Mouse (Mus musculus): ENCODE data around the gene Zfp953. TPM values are rescaled to one million over a fixed set of nuclear protein-coding genes. Genes with fewer than 3 reads are reported as not detected.

The Zfp953 gene
- polyA plus RNA-seq, 1 experiment from 2014 or later, result 0.95 TPM

GRCm38 (mm10) chr13:67306718-67307117, 53.7 kb downstream of the Zfp953 start:
- Histone ChIP-seq H3K27ac (ENCODE audit: low read depth, low read length) (no peak overlapping the region), H3K27me3 (ENCODE audit: control insufficient read depth, insufficient read depth, low read length) (no peaks in the 10 kb centered on the region), H3K36me3 (ENCODE audit: control insufficient read depth, insufficient read depth, low read length) (no peaks in the 10 kb centered on the region), H3K9ac (ENCODE audit: low read length) (peak overlapping the region; percentile 72), H3K4me2 (ENCODE audit: low read depth, low read length, severe bottlenecking) (peak overlapping the region; percentile 87), H3K4me3 (ENCODE audit: low read depth, low read length) (peak overlapping the region; percentile 58), H3K9me3 (ENCODE audit: control insufficient read depth, low read length) (no peaks in the 10 kb centered on the region), H3K4me1 (replicated peaks; ENCODE audit: control insufficient read depth, insufficient read depth, low read length) (no peaks in the 10 kb centered on the region)
- no peak for DNase-seq (ENCODE audit: low spot score)
- ATAC-seq (replicated peaks; ENCODE audit: low FRiP score), result peak; percentile 56
- WGBS, result 35% methylated on average over 5 of the region's 5 CpGs

DNA sequence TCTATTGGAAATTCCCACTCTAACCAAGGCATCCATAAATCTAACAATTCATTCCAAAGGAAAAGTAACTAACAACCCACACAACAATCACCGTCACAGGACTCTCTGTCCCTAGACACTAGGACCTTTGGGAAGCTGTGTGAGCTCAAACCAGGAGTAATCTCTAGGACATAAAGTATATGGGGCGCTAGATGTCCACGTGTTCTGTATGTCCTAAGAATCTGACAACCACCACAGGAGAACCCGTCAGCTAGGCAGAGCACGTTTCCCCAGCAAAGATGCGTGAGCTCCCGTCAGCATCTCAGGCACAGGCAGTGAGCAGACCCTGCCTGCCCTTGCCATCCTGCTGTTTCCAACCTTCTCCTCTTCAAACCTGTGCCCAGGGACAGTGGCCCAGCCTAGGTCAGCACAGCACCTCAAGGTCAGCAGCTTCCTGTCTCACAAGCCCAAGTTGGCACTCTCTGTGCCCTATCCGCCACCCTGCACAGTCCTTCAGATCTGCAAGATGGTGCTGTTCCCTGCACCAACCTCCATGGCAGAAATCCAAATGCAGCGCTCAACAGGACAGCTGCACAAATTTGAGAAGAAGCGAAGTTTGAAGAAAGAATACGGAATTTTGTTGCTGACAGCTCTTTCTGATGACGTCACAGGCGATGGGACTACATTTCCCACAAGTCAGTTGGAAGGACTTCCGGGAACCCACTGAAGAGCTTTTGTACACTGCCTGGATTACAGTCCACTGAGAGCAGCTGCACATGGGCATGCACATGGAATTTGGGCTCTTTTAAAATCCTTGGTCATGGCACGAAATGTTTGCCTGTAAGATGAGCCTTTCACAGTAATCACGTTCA, 54.4 kb downstream of the Zfp953 start, which contains the start of gene Zfp457:
Gene Zfp457 (minus strand): TSS at position 664 of the 851 bp plus-strand sequence.
- peak; percentile 99 for ATAC-seq (replicated peaks; ENCODE audit: low FRiP score)
- no peaks in the 10 kb centered on the region for H3K4me1 ChIP-seq (replicated peaks; ENCODE audit: control insufficient read depth, insufficient read depth, low read length)
- H3K27ac ChIP-seq (ENCODE audit: low read depth, low read length), result no peak within 1 kb of the TSS
- H3K9me3 ChIP-seq (ENCODE audit: control insufficient read depth, low read length), result no peaks in the 10 kb centered on the region
- H3K4me2 ChIP-seq (ENCODE audit: low read depth, low read length, severe bottlenecking), result peak within 1 kb of the TSS; percentile 87
- WGBS, result 16% methylated on average over 16 of the region's 16 CpGs
- H3K27me3 ChIP-seq (ENCODE audit: control insufficient read depth, insufficient read depth, low read length), result no peaks in the 10 kb centered on the region
- peak within 1 kb of the TSS; percentile 72 for H3K9ac ChIP-seq (ENCODE audit: low read length)
- DNase-seq (ENCODE audit: low spot score), result peak; percentile 79
- no peaks in the 10 kb centered on the region for H3K36me3 ChIP-seq (ENCODE audit: control insufficient read depth, insufficient read depth, low read length)
- H3K4me3 ChIP-seq (ENCODE audit: low read depth, low read length), result peak within 1 kb of the TSS; percentile 58

Other genes starting within 250 kb of the Zfp953 start
- gene Rslcan18, start 244.3 kb downstream of the Zfp953 start, polyA plus RNA-seq (2014; fragmentation: Nextera tagmentation; extraction: Ambion mirVana), result 0.29 and 0.31 TPM in 2 replicates
- 2.1 and 2.3 TPM in 2 replicates for gene Zfp759, start 238.9 kb downstream of the Zfp953 start, polyA plus RNA-seq (2014; fragmentation: Nextera tagmentation; extraction: Ambion mirVana)
- 4.6 and 5.2 TPM in 2 replicates for gene Rsl1, start 187.4 kb downstream of the Zfp953 start, polyA plus RNA-seq (2014; fragmentation: Nextera tagmentation; extraction: Ambion mirVana)
- 2.1 and 2.3 TPM in 2 replicates for gene Zfp455, start 166.1 kb downstream of the Zfp953 start, polyA plus RNA-seq (2014; fragmentation: Nextera tagmentation; extraction: Ambion mirVana)
- gene Zfp458, start 82.1 kb downstream of the Zfp953 start, polyA plus RNA-seq (2014; fragmentation: Nextera tagmentation; extraction: Ambion mirVana), result 1.5 and 1.9 TPM in 2 replicates
- gene Zfp457, start 54.1 kb downstream of the Zfp953 start, polyA plus RNA-seq (2014; fragmentation: Nextera tagmentation; extraction: Ambion mirVana), result 0.36 and 0.56 TPM in 2 replicates
- 1.7 and 2.3 TPM in 2 replicates for gene Zfp595, start 28.0 kb downstream of the Zfp953 start, polyA plus RNA-seq (2014; fragmentation: Nextera tagmentation; extraction: Ambion mirVana)
- 1.6 and 2.1 TPM in 2 replicates for gene Gm28044, start 69 bp downstream of the Zfp953 start, polyA plus RNA-seq (2014; fragmentation: Nextera tagmentation; extraction: Ambion mirVana)
- not detected in 2 replicates for gene Gm28041, start 15.1 kb upstream of the Zfp953 start, polyA plus RNA-seq (2014; fragmentation: Nextera tagmentation; extraction: Ambion mirVana)
- 0.79 and 0.81 TPM in 2 replicates for gene Zfp456, start 15.2 kb upstream of the Zfp953 start, polyA plus RNA-seq (2014; fragmentation: Nextera tagmentation; extraction: Ambion mirVana)
- gene Zfp429, start 39.2 kb upstream of the Zfp953 start, polyA plus RNA-seq (2014; fragmentation: Nextera tagmentation; extraction: Ambion mirVana), result 3.7 and 4.4 TPM in 2 replicates
- 0.56 and 0.76 TPM in 2 replicates for gene Zfp459, start 60.8 kb upstream of the Zfp953 start, polyA plus RNA-seq (2014; fragmentation: Nextera tagmentation; extraction: Ambion mirVana)
- 5.2 and 6.0 TPM in 2 replicates for gene Zfp874a, start 91.0 kb upstream of the Zfp953 start, polyA plus RNA-seq (2014; fragmentation: Nextera tagmentation; extraction: Ambion mirVana)
- gene Zfp874b, start 123.7 kb upstream of the Zfp953 start, polyA plus RNA-seq (2014; fragmentation: Nextera tagmentation; extraction: Ambion mirVana), result 0.79 and 0.84 TPM in 2 replicates
- gene Zfp58, start 139.9 kb upstream of the Zfp953 start, polyA plus RNA-seq (2014; fragmentation: Nextera tagmentation; extraction: Ambion mirVana), result 14.3 and 15.3 TPM in 2 replicates
- gene Gm26965, start 165.5 kb upstream of the Zfp953 start, polyA plus RNA-seq (2014; fragmentation: Nextera tagmentation; extraction: Ambion mirVana), result 0.19 TPM in 1 of 2 replicates, not detected in the other
- 27.3 and 29.5 TPM in 2 replicates for gene Zfp87, start 165.6 kb upstream of the Zfp953 start, polyA plus RNA-seq (2014; fragmentation: Nextera tagmentation; extraction: Ambion mirVana)
- 16.9 and 19.2 TPM in 2 replicates for gene Zfp748, start 193.2 kb upstream of the Zfp953 start, polyA plus RNA-seq (2014; fragmentation: Nextera tagmentation; extraction: Ambion mirVana)
- 4.1 and 5.5 TPM in 2 replicates for gene Zfp729b, start 249.1 kb upstream of the Zfp953 start, polyA plus RNA-seq (2014; fragmentation: Nextera tagmentation; extraction: Ambion mirVana)

Data from forebrain, embryonic 11.5 days (tissue).